Mouse (Mus musculus): ENCODE results near the gene Prim2. TPM values are rescaled to one million over a fixed set of nuclear protein-coding genes. Genes with fewer than 3 reads are reported as not detected.

The Prim2 gene
- total and polyA plus RNA-seq, 3 experiments, result 24.9 to 237 (median 157) TPM

DNA sequence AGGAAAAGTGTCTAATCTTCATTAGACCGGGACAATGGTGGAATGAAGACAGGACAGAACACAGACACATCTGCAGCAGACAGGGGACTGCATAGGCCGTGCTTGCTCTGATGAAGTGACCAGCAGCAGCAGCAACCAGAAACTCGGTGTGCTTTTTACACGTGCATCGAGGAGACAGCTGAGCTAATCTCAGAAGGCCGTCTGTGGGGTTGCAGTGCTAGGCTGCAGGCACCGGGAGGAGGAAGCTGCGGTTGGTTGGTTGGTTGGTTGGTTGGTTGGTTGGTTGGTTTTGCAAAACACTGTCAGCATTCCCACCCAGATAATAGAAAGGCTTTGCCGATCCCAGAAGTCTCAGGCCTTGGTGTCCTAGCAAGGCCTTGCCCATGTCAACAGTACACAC lies 216.3 kb downstream of the Prim2 start:
- no peak for ATAC-seq (ENCODE audit: extremely low read depth, insufficient number of reproducible peaks, low FRiP score, poor library complexity, severe bottlenecking)
- TF ChIP-seq GATA1 (IDR thresholded peaks at IDR 0.05; ENCODE audit: borderline replicate concordance, low read length), result no peak
- no peak for TF ChIP-seq GATA2 (IDR thresholded peaks at IDR 0.05; ENCODE audit: borderline replicate concordance, low read depth, low read length)
- no peak for TF ChIP-seq TAL1 (conservative IDR thresholded peaks at IDR 0.05; ENCODE audit: low read depth, low read length)
- no peak for TF ChIP-seq POLR2AphosphoS5 (IDR thresholded peaks at IDR 0.05; ENCODE audit: insufficient replicate concordance, low read depth, low read length)
- TF ChIP-seq CTCF (IDR thresholded peaks at IDR 0.05; ENCODE audit: low read depth, low read length), result no peak
- peaks cover 57% of the 10 kb centered on the region for H3K36me3 ChIP-seq (replicated peaks)
- H3K9me3 ChIP-seq (replicated peaks), result no peaks in the 10 kb centered on the region
- no peaks in the 10 kb centered on the region for H3K27me3 ChIP-seq (ENCODE audit: insufficient read depth, low read length)
- H3K4me3 ChIP-seq (ENCODE audit: low read depth, low read length), result no peak overlapping the region
- H3K4me1 ChIP-seq (ENCODE audit: insufficient read depth, low read depth, low read length), result no peaks in the 10 kb centered on the region
- no peak for DNase-seq (ENCODE audit: low spot score)

DNA sequence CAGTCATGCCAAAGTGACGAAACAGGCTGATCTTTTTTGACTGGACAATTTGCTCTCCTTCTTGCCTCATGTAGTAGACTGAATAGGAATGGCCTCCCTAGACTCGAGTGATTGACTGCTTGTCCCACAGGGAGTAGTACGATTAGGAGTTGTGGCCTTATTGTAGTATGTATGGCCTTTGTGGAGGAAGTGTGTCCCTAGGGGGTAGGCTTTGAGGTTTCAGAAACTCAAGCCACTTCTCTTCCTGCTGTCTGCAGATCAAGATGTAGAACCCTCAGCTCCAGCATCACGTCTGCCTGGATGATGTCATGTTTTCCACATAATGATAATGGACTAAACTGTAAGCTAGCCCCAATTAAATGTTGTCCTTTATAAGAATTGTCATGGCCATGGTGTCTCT lies 222.4 kb downstream of the Prim2 start:
- H3K36me3 ChIP-seq (replicated peaks), result peaks cover 30% of the 10 kb centered on the region
- peaks cover 4% of the 10 kb centered on the region; the same call in 1 of the 2 replicates for H3K9me3 ChIP-seq (replicated peaks)
- TF ChIP-seq GATA1 (IDR thresholded peaks at IDR 0.05; ENCODE audit: borderline replicate concordance, low read length), result no peak
- no peak for TF ChIP-seq CTCF (IDR thresholded peaks at IDR 0.05; ENCODE audit: low read depth, low read length)
- no peak for TF ChIP-seq GATA2 (IDR thresholded peaks at IDR 0.05; ENCODE audit: borderline replicate concordance, low read depth, low read length)
- TF ChIP-seq TAL1 (conservative IDR thresholded peaks at IDR 0.05; ENCODE audit: low read depth, low read length), result no peak
- TF ChIP-seq POLR2AphosphoS5 (IDR thresholded peaks at IDR 0.05; ENCODE audit: insufficient replicate concordance, low read depth, low read length), result no peak
- no peak for ATAC-seq (ENCODE audit: extremely low read depth, insufficient number of reproducible peaks, low FRiP score, poor library complexity, severe bottlenecking)
- no peak overlapping the region for H3K4me3 ChIP-seq (ENCODE audit: low read depth, low read length)
- H3K27me3 ChIP-seq (ENCODE audit: insufficient read depth, low read length), result no peaks in the 10 kb centered on the region
- no peaks in the 10 kb centered on the region for H3K4me1 ChIP-seq (ENCODE audit: insufficient read depth, low read depth, low read length)
- DNase-seq (ENCODE audit: low spot score), result no peak

DNA sequence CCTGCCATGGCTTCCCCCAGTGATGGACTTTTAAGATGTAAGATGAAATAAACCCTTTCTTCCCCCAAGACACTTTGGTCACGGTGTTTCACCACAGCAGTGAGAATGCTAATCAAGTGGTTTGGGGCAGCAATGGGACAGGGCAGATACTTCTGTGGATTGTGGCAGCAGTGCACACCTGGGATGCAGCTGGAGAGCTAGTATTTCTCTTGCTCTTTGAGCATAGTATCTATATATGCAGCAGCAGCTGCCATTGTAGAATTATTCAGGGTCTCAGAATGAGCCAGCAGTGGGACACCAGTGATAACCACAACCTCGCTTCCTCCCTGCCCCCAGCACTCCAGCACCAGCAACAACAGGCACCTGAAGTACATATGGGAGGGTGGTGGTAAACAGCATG lies 233.4 kb downstream of the Prim2 start:
- ATAC-seq (ENCODE audit: extremely low read depth, insufficient number of reproducible peaks, low FRiP score, poor library complexity, severe bottlenecking) (no peak), DNase-seq (ENCODE audit: low spot score) (no peak)
- no peaks in the 10 kb centered on the region for H3K9me3 ChIP-seq (replicated peaks)
- H3K27me3 ChIP-seq (ENCODE audit: insufficient read depth, low read length), result no peaks in the 10 kb centered on the region
- H3K4me1 ChIP-seq (ENCODE audit: insufficient read depth, low read depth, low read length), result no peaks in the 10 kb centered on the region
- TF ChIP-seq GATA1 (IDR thresholded peaks at IDR 0.05; ENCODE audit: borderline replicate concordance, low read length), result no peak
- TF ChIP-seq TAL1 (conservative IDR thresholded peaks at IDR 0.05; ENCODE audit: low read depth, low read length), result no peak
- TF ChIP-seq GATA2 (IDR thresholded peaks at IDR 0.05; ENCODE audit: borderline replicate concordance, low read depth, low read length), result no peak
- TF ChIP-seq POLR2AphosphoS5 (IDR thresholded peaks at IDR 0.05; ENCODE audit: insufficient replicate concordance, low read depth, low read length), result no peak
- H3K4me3 ChIP-seq (ENCODE audit: low read depth, low read length), result no peak overlapping the region
- H3K36me3 ChIP-seq (replicated peaks), result no peaks in the 10 kb centered on the region

Other genes starting within 250 kb of the Prim2 start
- gene Rab23, start 50.1 kb upstream of the Prim2 start, total RNA-seq (2014; fragmentation: Nextera tagmentation), result not detected in 2 replicates
- 0.27 and 0.35 TPM in 2 replicates for gene Rab23, start 50.1 kb upstream of the Prim2 start, total RNA-seq (2017)
- not detected in 2 replicates for gene Rab23, start 50.1 kb upstream of the Prim2 start, polyA plus RNA-seq (2012)
- 110 and 115 TPM in 2 replicates for gene Bag2, start 88.0 kb upstream of the Prim2 start, total RNA-seq (2014; fragmentation: Nextera tagmentation)
- 59.6 and 63.0 TPM in 2 replicates for gene Bag2, start 88.0 kb upstream of the Prim2 start, total RNA-seq (2017)
- gene Bag2, start 88.0 kb upstream of the Prim2 start, polyA plus RNA-seq (2012), result 60.2 and 66.7 TPM in 2 replicates
- 102 and 142 TPM in 2 replicates for gene Zfp451, start 144.8 kb upstream of the Prim2 start, total RNA-seq (2014; fragmentation: Nextera tagmentation)
- gene Zfp451, start 144.8 kb upstream of the Prim2 start, total RNA-seq (2017), result 33.2 and 36.7 TPM in 2 replicates
- 33.7 and 37.1 TPM in 2 replicates for gene Zfp451, start 144.8 kb upstream of the Prim2 start, polyA plus RNA-seq (2012)
- not detected in 2 replicates for gene Bend6, start 238.0 kb upstream of the Prim2 start, total RNA-seq (2014; fragmentation: Nextera tagmentation)
- not detected in 2 replicates for gene Bend6, start 238.0 kb upstream of the Prim2 start, total RNA-seq (2017)
- gene Bend6, start 238.0 kb upstream of the Prim2 start, polyA plus RNA-seq (2012), result not detected in 2 replicates
- 0.83 TPM in 1 of 2 replicates, not detected in the other for gene Dst, start 238.4 kb upstream of the Prim2 start, total RNA-seq (2014; fragmentation: Nextera tagmentation)
- 0.70 and 1.1 TPM in 2 replicates for gene Dst, start 238.4 kb upstream of the Prim2 start, total RNA-seq (2017)
- gene Dst, start 238.4 kb upstream of the Prim2 start, polyA plus RNA-seq (2012), result not detected in 2 replicates